Mouse (Mus musculus) mature B cell (primary cell): Measurements from ENCODE around the gene C2cd4c.

ENCODE experiments used
- in situ Hi-C: fragments of 300-500 bp; cut with MboI; formaldehyde crosslinking; loops from 2 replicates; pipeline ENCODE4 v1.14.3; 2019

The C2cd4c gene

GRCm38 (mm10) chr10:79612192-79613135, 1.4 kb downstream of the C2cd4c start:
- in situ Hi-C loops: no loop called here

- in situ Hi-C loops: no loop called here
Observed at GRCm38 (mm10) chr10:79611296-79611695, 2.5 kb downstream of the C2cd4c start.

- in situ Hi-C loops: no loop called here
Observed at GRCm38 (mm10) chr10:79609276-79609675, 4.5 kb downstream of the C2cd4c start.

GRCm38 (mm10) chr10:79607892-79608291, 5.9 kb downstream of the C2cd4c start:
- in situ Hi-C loops: no loop called here

GRCm38 (mm10) chr10:79606537-79606936, 7.3 kb downstream of the C2cd4c start:
- in situ Hi-C loops: no loop called here

GRCm38 (mm10) chr10:79597936-79598230, 15.9 kb downstream of the C2cd4c start:
- in situ Hi-C loops: no loop called here

GRCm38 (mm10) chr10:79597051-79597935, 16.5 kb downstream of the C2cd4c start:
- in situ Hi-C loops: no loop called here

- in situ Hi-C loops: no loop called here
Observed at GRCm38 (mm10) chr10:79595590-79595929, 18.3 kb downstream of the C2cd4c start.

- in situ Hi-C loops: no loop called here
Observed at GRCm38 (mm10) chr10:79594872-79595589, 18.8 kb downstream of the C2cd4c start.

- in situ Hi-C loops: no loop called here
Observed at GRCm38 (mm10) chr10:79594111-79594510, 19.7 kb downstream of the C2cd4c start.

- in situ Hi-C loops: no loop called here
Observed at GRCm38 (mm10) chr10:79590702-79591101, 23.1 kb downstream of the C2cd4c start.

GRCm38 (mm10) chr10:79587752-79588126, 26.1 kb downstream of the C2cd4c start:
- in situ Hi-C loops: no loop called here

- in situ Hi-C loops: no loop called here
Observed at GRCm38 (mm10) chr10:79587061-79587751, 26.6 kb downstream of the C2cd4c start, which contains the start of gene Theg. Theg (minus strand) TSS chr10:79587331.

GRCm38 (mm10) chr10:79586243-79586642, 27.6 kb downstream of the C2cd4c start:
- in situ Hi-C loops: no loop called here

GRCm38 (mm10) chr10:79585723-79586122, 28.1 kb downstream of the C2cd4c start:
- in situ Hi-C loops: no loop called here

GRCm38 (mm10) chr10:79585136-79585535, 28.7 kb downstream of the C2cd4c start:
- in situ Hi-C loops: no loop called here

GRCm38 (mm10) chr10:79584426-79584825, 29.4 kb downstream of the C2cd4c start:
- in situ Hi-C loops: no loop called here

- in situ Hi-C loops: no loop called here
Observed at GRCm38 (mm10) chr10:79584021-79584420, 29.8 kb downstream of the C2cd4c start.

- in situ Hi-C loops: no loop called here
Observed at GRCm38 (mm10) chr10:79581501-79581900, 32.3 kb downstream of the C2cd4c start.

- in situ Hi-C loops: no loop called here
Observed at GRCm38 (mm10) chr10:79580811-79581210, 33.0 kb downstream of the C2cd4c start.

GRCm38 (mm10) chr10:79580356-79580755, 33.5 kb downstream of the C2cd4c start:
- in situ Hi-C loops: no loop called here

- in situ Hi-C loops: no loop called here
Observed at GRCm38 (mm10) chr10:79579781-79580180, 34.0 kb downstream of the C2cd4c start.
